Mouse (Mus musculus) kidney, postnatal 4 days (tissue): Measurements from ENCODE around the gene Ephx4.

Source experiments
- DNase-seq, 2 experiments: peaks; one replicate each; pipeline ENCODE4 v3.0.0; 2021; ENCODE audit warnings: mixed read lengths in 2 of 2

The Ephx4 gene

GRCm38 (mm10) chr5:107436185-107436584 lies 33.6 kb downstream of the Ephx4 start:
- no peak for DNase-seq

- DNase-seq: no peak
Observed at GRCm38 (mm10) chr5:107436587-107437209, 34.2 kb downstream of the Ephx4 start.

GRCm38 (mm10) chr5:107437464-107438281 lies 35.1 kb downstream of the Ephx4 start, which contains the start of gene Btbd8:
Gene Btbd8, plus strand, starts transcription at chr5:107437997.
- peak; percentile 96 to 98 for DNase-seq

GRCm38 (mm10) chr5:107438353-107438752 lies 35.8 kb downstream of the Ephx4 start:
- DNase-seq: no peak

GRCm38 (mm10) chr5:107441881-107442280 lies 39.3 kb downstream of the Ephx4 start:
- DNase-seq: no peak

GRCm38 (mm10) chr5:107444251-107444650 lies 41.7 kb downstream of the Ephx4 start:
- DNase-seq: no peak

GRCm38 (mm10) chr5:107447977-107448376 lies 45.4 kb downstream of the Ephx4 start:
- no peak for DNase-seq

- DNase-seq: no peak
Observed at GRCm38 (mm10) chr5:107448784-107449183, 46.2 kb downstream of the Ephx4 start.

- DNase-seq: no peak
Observed at GRCm38 (mm10) chr5:107449620-107450019, 47.1 kb downstream of the Ephx4 start.

GRCm38 (mm10) chr5:107450299-107450698 lies 47.8 kb downstream of the Ephx4 start:
- no peak for DNase-seq

GRCm38 (mm10) chr5:107462147-107463076 lies 59.9 kb downstream of the Ephx4 start:
- DNase-seq: no peak

GRCm38 (mm10) chr5:107466501-107466900 lies 64.0 kb downstream of the Ephx4 start:
- DNase-seq: no peak

GRCm38 (mm10) chr5:107467098-107467497 lies 64.6 kb downstream of the Ephx4 start:
- DNase-seq: no peak

GRCm38 (mm10) chr5:107470600-107471329 lies 68.2 kb downstream of the Ephx4 start:
- no peak for DNase-seq
